Comparison of ENCODE assay signal across 18 mouse cellular contexts in the genomic region with DNA sequence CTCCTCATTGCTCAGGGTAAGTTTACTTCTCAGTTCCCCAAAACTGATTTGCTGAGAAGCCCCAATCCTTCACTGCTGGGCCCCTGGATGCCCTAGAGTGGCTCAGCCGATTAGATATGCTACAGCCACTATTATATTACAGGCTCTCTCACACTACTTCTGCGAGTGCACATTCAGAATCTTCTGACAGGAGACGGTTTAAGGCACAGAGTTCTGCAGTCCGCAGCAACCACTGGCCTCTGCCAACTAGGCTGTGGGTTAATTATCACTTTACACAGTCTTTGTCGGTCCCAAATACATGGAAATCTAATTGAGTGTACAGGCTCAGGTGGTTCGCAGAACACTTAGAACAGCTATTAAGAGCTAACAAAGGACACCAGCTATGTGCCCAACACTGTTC.
A peak's percentile ranks its signal among the peaks of the same experiment; 100 is the strongest.
DNase-seq lines count a peak whose midpoint lies in the region; ATAC-seq and TF ChIP-seq lines count a peak whose summit lies in the region.
"Had no signal": no experiment of that assay in that cellular context is flagged by ENCODE, and none has a peak within 500 bp of the region (broad histone marks: within the 10 kb centered on the region; RNA-seq: fewer than 3 reads in every experiment).

No protein-coding gene starts in this region.

- H3K36me3 ChIP-seq in kidney, embryonic 16.5 days (ENCODE audit: insufficient read depth, low read length): no peaks in the 10 kb centered on the region
- no peaks in the 10 kb centered on the region for H3K36me3 ChIP-seq in kidney, adult 2 months (ENCODE audit: control insufficient read depth, insufficient read depth, low read length)
- H3K36me3 ChIP-seq in forebrain, embryonic 11.5 days (ENCODE audit: control insufficient read depth, insufficient read depth, low read length): no peaks in the 10 kb centered on the region
- no peaks in the 10 kb centered on the region for H3K36me3 ChIP-seq in hindbrain, embryonic 14.5 days (replicated peaks; ENCODE audit: control insufficient read depth, insufficient read depth)
- H3K36me3 ChIP-seq: heart, embryonic 12.5 days had no signal

- H3K9ac ChIP-seq in kidney, embryonic 16.5 days (replicated peaks; ENCODE audit: low read length): no peak overlapping the region
- H3K9ac ChIP-seq in forebrain, embryonic 11.5 days (ENCODE audit: low read length): no peak overlapping the region
- H3K9ac ChIP-seq in hindbrain, embryonic 14.5 days: no peak overlapping the region
- H3K9ac ChIP-seq: heart, embryonic 12.5 days had no signal

- 0 out of 2 replicates have a peak overlapping the region, but pooled peaks have one; percentile 10 for H3K4me2 ChIP-seq in kidney, embryonic 16.5 days (replicated peaks; ENCODE audit: low read depth, low read length)
- no peak overlapping the region for H3K4me2 ChIP-seq in forebrain, embryonic 11.5 days (ENCODE audit: low read depth, low read length, severe bottlenecking)
- no peak overlapping the region for H3K4me2 ChIP-seq in hindbrain, embryonic 14.5 days (replicated peaks)
- H3K4me2 ChIP-seq: heart, embryonic 12.5 days had no signal

- TF ChIP-seq CTCF in kidney, adult 2 months (conservative IDR thresholded peaks at IDR 0.05; ENCODE audit: insufficient read depth, insufficient read length, low read depth, low read length): no peak
- no peak for TF ChIP-seq CTCF in brain, embryonic 14.5 days (IDR thresholded peaks at IDR 0.05; ENCODE audit: borderline replicate concordance, extremely low read depth, insufficient read depth, insufficient read length)

- intact Hi-C loops in left cerebral cortex, postnatal 25 days (cut with DNase I): no loop called here

- H3K27me3 ChIP-seq in kidney, embryonic 16.5 days (ENCODE audit: insufficient read depth, low read length): no peaks in the 10 kb centered on the region
- H3K27me3 ChIP-seq in kidney, adult 2 months (replicated peaks; ENCODE audit: control insufficient read depth, insufficient read depth, low read length): no peaks in the 10 kb centered on the region
- no peaks in the 10 kb centered on the region for H3K27me3 ChIP-seq in forebrain, embryonic 11.5 days (ENCODE audit: control insufficient read depth, insufficient read depth, low read length)
- H3K27me3 ChIP-seq in hindbrain, embryonic 14.5 days (ENCODE audit: control insufficient read depth, insufficient read depth, low read length): no peaks in the 10 kb centered on the region
- H3K27me3 ChIP-seq: heart, embryonic 12.5 days had no signal

- peaks cover 16% of the 10 kb centered on the region; the same call in 1 of the 2 replicates for H3K4me1 ChIP-seq in kidney, embryonic 16.5 days (ENCODE audit: insufficient read depth, low read length)
- H3K4me1 ChIP-seq in kidney, adult 2 months (ENCODE audit: control insufficient read depth, insufficient read depth, low read length): no peaks in the 10 kb centered on the region; the same call in 1 of the 2 replicates
- no peaks in the 10 kb centered on the region for H3K4me1 ChIP-seq in forebrain, embryonic 11.5 days (replicated peaks; ENCODE audit: control insufficient read depth, insufficient read depth, low read length)
- H3K4me1 ChIP-seq in hindbrain, embryonic 14.5 days (replicated peaks; ENCODE audit: control insufficient read depth, insufficient read depth, low read length): 0 out of 2 replicates have a peak, but pooled peaks cover 12% of the 10 kb centered on the region
- H3K4me1 ChIP-seq: heart, embryonic 12.5 days had no signal

- H3K4me3 ChIP-seq in kidney, embryonic 16.5 days (ENCODE audit: low read length): no peak overlapping the region
- H3K4me3 ChIP-seq in kidney, adult 2 months (ENCODE audit: insufficient read depth, low read depth, low read length): no peak overlapping the region
- H3K4me3 ChIP-seq in forebrain, embryonic 11.5 days (ENCODE audit: low read depth, low read length): no peak overlapping the region
- H3K4me3 ChIP-seq in hindbrain, embryonic 14.5 days (replicated peaks; ENCODE audit: low read length): no peak overlapping the region
- H3K4me3 ChIP-seq: heart, embryonic 12.5 days had no signal

- WGBS in kidney, embryonic 16.5 days: 72% methylated on average over 6 of the region's 6 CpGs
- 52% methylated on average over 6 of the region's 6 CpGs for WGBS in kidney, adult 2 months
- WGBS in forebrain, embryonic 11.5 days: 66% methylated on average over 6 of the region's 6 CpGs
- WGBS in hindbrain, embryonic 14.5 days: 37% methylated on average over 6 of the region's 6 CpGs

- no peak for DNase-seq in kidney, adult 2 months
- peak; percentile 91 for DNase-seq in brain, embryonic 14.5 days (ENCODE audit: low read depth)
- DNase-seq in forebrain, embryonic 11.5 days (ENCODE audit: low spot score): no peak
- no peak for DNase-seq in hindbrain, embryonic 14.5 days (ENCODE audit: low spot score)
- DNase-seq in liver: no peak
- no peak for DNase-seq in layer of hippocampus, postnatal 36 days
- no peak for DNase-seq in left cerebral cortex, postnatal 25 days (ENCODE audit: low spot score in 2 of 2)
- DNase-seq: B cell, adult 2 months; cerebellum, adult 18-20 months; cerebellum, postnatal 36 days; heart, postnatal 14 days; kidney, adult 8-10 months; lung, adult 18-20 months; lung, postnatal 36 days; thymus, postnatal 25 days had no signal

- no peak for TF ChIP-seq POLR2A in kidney, adult 2 months (IDR thresholded peaks at IDR 0.05; ENCODE audit: low read depth, low read length)
- TF ChIP-seq POLR2A in brain, embryonic 14.5 days (IDR thresholded peaks at IDR 0.05; ENCODE audit: borderline replicate concordance, extremely low read depth, insufficient read depth, insufficient read length, poor library complexity, severe bottlenecking): no peak

- H3K27ac ChIP-seq in kidney, embryonic 16.5 days (ENCODE audit: low read length): no peak overlapping the region
- no peak overlapping the region for H3K27ac ChIP-seq in kidney, adult 2 months (ENCODE audit: insufficient read depth, low read depth, low read length)
- no peak overlapping the region for H3K27ac ChIP-seq in forebrain, embryonic 11.5 days (ENCODE audit: low read depth, low read length)
- H3K27ac ChIP-seq in hindbrain, embryonic 14.5 days: peak overlapping the region; percentile 35; the same call in 1 of the 2 replicates

- no peaks in the 10 kb centered on the region for H3K9me3 ChIP-seq in kidney, embryonic 16.5 days (ENCODE audit: low read length)
- H3K9me3 ChIP-seq in forebrain, embryonic 11.5 days (ENCODE audit: control insufficient read depth, low read length): no peaks in the 10 kb centered on the region
- H3K9me3 ChIP-seq in hindbrain, embryonic 14.5 days (ENCODE audit: control insufficient read depth, low read length): no peaks in the 10 kb centered on the region
- H3K9me3 ChIP-seq: heart, embryonic 12.5 days had no signal

- no peak for ATAC-seq in kidney, embryonic 16.5 days (ENCODE audit: low FRiP score, low TSS enrichment)
- ATAC-seq in forebrain, embryonic 11.5 days (replicated peaks; ENCODE audit: low FRiP score): peak; percentile 44; the same call in 1 of the 2 replicates
- ATAC-seq in hindbrain, embryonic 14.5 days (ENCODE audit: low FRiP score): peak; percentile 46; the same call in 1 of the 2 replicates
- ATAC-seq: inflammation-experienced regulatory T-cells, adult 6 months had no signal
